Mouse (Mus musculus) limb, embryonic 14.5 days (tissue): ENCODE results near the gene Ccr7. TPM values are rescaled to one million over a fixed set of nuclear protein-coding genes. Genes with fewer than 3 reads are reported as not detected.
A peak's percentile ranks its signal among the peaks of the same experiment; 100 is the strongest.

ENCODE experiments used
- ATAC-seq: fragments of 200-750 bp; cut with Nextera tagmentation; 2 replicates; pipeline ENCODE4 v1.8.0; 2017; ENCODE audit warnings: low read depth, moderate number of reproducible peaks, moderate TSS enrichment; ENCODE audit not compliant: low FRiP score
- DNase-seq: peaks from one replicate; pipeline ENCODE4 v3.0.0-alpha.2; 2015; ENCODE audit warnings: low spot score
- H3K27ac ChIP-seq: fragments of 300-500 bp; sonication (generic); replicated peaks from 2 replicates; pipeline ENCODE4 v1.5.1; 2014; ENCODE audit warnings: low read depth, mild to moderate bottlenecking, low read length, moderate library complexity, mixed read lengths
- H3K27me3 ChIP-seq: fragments of 300-500 bp; sonication (generic); 2 replicates; pipeline ENCODE4 v1.6.1; 2014; ENCODE audit warnings: low read length, mixed read lengths; ENCODE audit not compliant: control insufficient read depth, insufficient read depth
- H3K36me3 ChIP-seq: fragments of 300-500 bp; sonication (generic); 2 replicates; pipeline ENCODE4 v1.6.1; 2014; ENCODE audit warnings: mild to moderate bottlenecking, low read length, moderate library complexity, mixed read lengths; ENCODE audit not compliant: control insufficient read depth, insufficient read depth
- H3K4me1 ChIP-seq: fragments of 300-500 bp; sonication (generic); 2 replicates; pipeline ENCODE4 v1.6.1; 2014; ENCODE audit warnings: antibody characterized with exemption, low read length, mixed read lengths; ENCODE audit not compliant: control insufficient read depth, insufficient read depth
- H3K4me2 ChIP-seq: fragments of 300-500 bp; sonication (generic); replicated peaks from 2 replicates; pipeline ENCODE4 v1.6.1; 2014; ENCODE audit warnings: low read depth, mild to moderate bottlenecking, low read length, moderate library complexity; ENCODE audit not compliant: severe bottlenecking
- H3K4me3 ChIP-seq: fragments of 300-500 bp; sonication (generic); replicated peaks from 2 replicates; pipeline ENCODE4 v1.5.1; 2014; ENCODE audit warnings: low read length
- H3K9ac ChIP-seq: fragments of 300-500 bp; sonication (generic); 2 replicates; pipeline ENCODE4 v1.6.1; 2014; ENCODE audit warnings: mild to moderate bottlenecking, low read depth, low read length, moderate library complexity; ENCODE audit not compliant: severe bottlenecking
- H3K9me3 ChIP-seq: fragments of 300-500 bp; sonication (generic); 2 replicates; pipeline ENCODE4 v1.6.1; 2016; ENCODE audit warnings: low read length; ENCODE audit not compliant: control insufficient read depth
- POLR2A ChIP-seq: fragments of 200-500 bp; IDR thresholded peaks from 2 replicates; pipeline ENCODE4 v1.8.0; 2012; ENCODE audit warnings: inconsistent platforms, mild to moderate bottlenecking, moderate library complexity, borderline replicate concordance; ENCODE audit not compliant: insufficient read depth, insufficient read length; ENCODE audit errors: extremely low read depth
- WGBS: fragments of 180-500 bp; shearing (Covaris S2); extraction: QIAGEN DNeasy Blood & Tissue Kit; methylation state at CpG from one replicate; pipeline ENCODE4 v1.1.7; 2014; 5-methylcytosine and 5-hydroxymethylcytosine counted together
- polyA plus RNA-seq, 2 experiments: library from polyadenylated mRNA; depleted of rRNA in 1 of 2; stranded (reverse) in 1 of 2; unstranded in 1 of 2; fragments of >200 nt; fragmentation: Nextera tagmentation in 1 of 2; extraction: Ambion mirVana in 1 of 2; gene quantifications; 2 replicates each; pipeline versions ENCODE4 v1.2.1 to v1.2.3; 2012 to 2014

Ccr7 gene
- 0.65 and 0.99 TPM in 2 replicates for polyA plus RNA-seq (2012; rRNA removed)
- 0.84 and 0.94 TPM in 2 replicates for polyA plus RNA-seq (2014; fragmentation: Nextera tagmentation; extraction: Ambion mirVana)

DNA sequence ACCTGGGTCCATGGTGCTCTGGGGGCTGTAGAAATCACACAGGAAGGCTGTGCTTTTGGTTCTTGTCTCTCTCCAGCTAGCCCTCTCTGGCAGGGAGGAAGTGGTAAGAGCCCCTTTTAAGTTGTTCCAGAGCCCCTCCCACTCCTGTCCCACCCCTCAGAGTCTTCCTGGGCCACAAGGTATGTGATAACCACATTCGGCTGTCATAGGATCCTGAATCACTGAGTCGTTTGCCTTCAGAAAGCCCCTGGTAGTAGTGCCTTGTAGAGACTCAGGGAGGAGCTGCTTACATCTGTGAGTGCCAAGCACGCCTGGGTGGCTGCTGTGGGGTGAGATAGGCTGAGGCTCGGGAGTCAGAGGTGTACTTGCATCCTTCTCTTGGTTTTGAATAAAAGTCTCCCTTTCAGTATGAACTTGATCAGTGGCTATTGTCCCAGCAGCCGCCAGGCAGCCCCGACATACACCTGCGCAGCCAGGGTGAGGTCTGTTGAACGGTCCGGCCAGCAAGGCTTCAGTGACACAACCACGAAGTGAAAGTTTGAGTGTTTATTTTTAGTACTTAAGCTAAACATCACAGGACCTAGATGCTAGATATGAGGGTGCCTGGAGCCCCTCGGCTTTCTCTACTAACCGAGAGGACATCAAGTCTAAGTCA is at the start of gene Ccr7:
TSS of gene Ccr7 (minus strand) at position 91 of the 655 bp plus-strand sequence.
- Histone ChIP-seq H3K4me1 (no peaks in the 10 kb centered on the region), H3K4me3 (no peak within 1 kb of the TSS), H3K4me2 (no peak within 1 kb of the TSS), H3K9me3 (no peaks in the 10 kb centered on the region), H3K9ac (no peak within 1 kb of the TSS), H3K27ac (no peak within 1 kb of the TSS), H3K36me3 (no peaks in the 10 kb centered on the region), H3K27me3 (no peaks in the 10 kb centered on the region)
- 68% methylated on average over 12 of the region's 12 CpGs for WGBS
- DNase-seq, result no peak
- no peak for TF ChIP-seq POLR2A
- ATAC-seq, result no peak

DNA sequence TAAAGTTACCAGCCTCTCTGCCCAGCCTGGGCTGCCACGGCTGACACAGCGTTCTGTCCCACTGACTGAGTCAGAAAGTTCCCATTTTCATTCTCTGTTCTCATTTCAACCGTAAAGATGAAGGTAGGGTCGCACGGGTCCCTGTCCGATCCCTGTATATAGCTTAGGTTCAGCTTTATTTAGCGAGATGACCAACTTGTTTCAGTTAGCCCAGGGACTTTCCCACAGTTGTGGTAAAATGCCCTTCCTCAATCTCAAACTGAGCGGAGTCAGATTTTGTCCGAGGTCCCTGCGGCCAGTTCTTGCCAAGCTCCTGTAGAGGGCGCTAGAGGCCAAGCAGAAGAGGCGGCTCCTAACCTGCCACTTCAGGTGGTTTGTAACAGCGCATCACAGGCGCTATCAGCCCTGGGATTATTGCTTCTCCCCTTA is 34.3 kb upstream of the Ccr7 start:
- WGBS, result 25% methylated on average over 14 of the region's 14 CpGs
- Histone ChIP-seq H3K27ac (no peak overlapping the region), H3K4me3 (no peak overlapping the region), H3K4me2 (no peak overlapping the region), H3K9me3 (no peaks in the 10 kb centered on the region), H3K27me3 (no peaks in the 10 kb centered on the region), H3K4me1 (no peaks in the 10 kb centered on the region), H3K9ac (no peak overlapping the region), H3K36me3 (no peaks in the 10 kb centered on the region)
- DNase-seq (peak; percentile 20), ATAC-seq (no peak)
- TF ChIP-seq POLR2A, result no peak

DNA sequence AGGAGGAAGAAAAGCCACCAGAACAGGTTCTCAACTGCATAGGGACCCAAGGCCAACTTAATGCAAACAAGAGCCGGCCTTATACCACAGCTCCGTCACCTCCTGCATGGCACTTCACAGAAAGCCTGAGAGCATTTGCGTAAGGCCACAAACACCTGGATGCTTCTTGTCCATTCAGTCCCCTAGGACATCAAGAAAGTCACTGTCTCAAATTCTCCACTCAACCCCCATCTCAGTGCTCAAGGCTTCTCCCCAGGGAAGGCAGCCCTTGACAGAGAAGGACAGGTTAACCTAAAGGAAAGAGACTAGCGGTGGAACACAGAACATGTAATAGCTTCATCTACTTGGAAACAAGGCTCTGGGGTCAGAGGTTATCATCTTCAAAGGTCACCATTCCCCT is 32.5 kb upstream of the Ccr7 start:
- no peak for ATAC-seq
- no peak for TF ChIP-seq POLR2A
- Histone ChIP-seq H3K9ac (no peak overlapping the region), H3K4me2 (no peak overlapping the region), H3K36me3 (no peaks in the 10 kb centered on the region), H3K4me3 (no peak overlapping the region), H3K27me3 (no peaks in the 10 kb centered on the region), H3K4me1 (no peaks in the 10 kb centered on the region), H3K27ac (no peak overlapping the region), H3K9me3 (no peaks in the 10 kb centered on the region)
- WGBS, result 83% methylated on average over 4 of the region's 4 CpGs
- no peak for DNase-seq

DNA sequence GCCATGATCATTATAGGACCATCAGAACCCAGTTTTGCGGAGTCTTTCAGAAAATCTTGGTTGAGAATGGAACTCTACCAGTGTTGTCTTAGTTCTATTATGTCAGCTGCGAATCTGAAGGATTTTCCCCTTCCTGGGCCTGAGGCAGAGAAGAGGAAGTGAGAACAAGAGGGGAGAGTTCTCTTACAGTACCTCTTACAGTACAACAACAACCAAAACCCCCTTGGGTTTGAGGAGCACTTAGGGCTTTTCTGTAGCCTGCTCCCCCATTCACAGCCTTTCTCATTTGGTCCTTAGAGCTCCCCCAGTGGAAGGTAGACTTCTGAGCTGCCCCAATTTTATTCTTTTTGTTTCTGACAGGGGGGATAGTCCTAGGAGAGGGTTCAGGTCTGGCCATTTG is 32.0 kb upstream of the Ccr7 start:
- TF ChIP-seq POLR2A, result no peak
- WGBS, result 73% methylated on average over 2 of the region's 2 CpGs
- Histone ChIP-seq H3K4me1 (no peaks in the 10 kb centered on the region), H3K27ac (no peak overlapping the region), H3K4me2 (no peak overlapping the region), H3K36me3 (no peaks in the 10 kb centered on the region), H3K4me3 (no peak overlapping the region), H3K9me3 (no peaks in the 10 kb centered on the region), H3K9ac (no peak overlapping the region), H3K27me3 (no peaks in the 10 kb centered on the region)
- no peak for ATAC-seq
- DNase-seq, result no peak

DNA sequence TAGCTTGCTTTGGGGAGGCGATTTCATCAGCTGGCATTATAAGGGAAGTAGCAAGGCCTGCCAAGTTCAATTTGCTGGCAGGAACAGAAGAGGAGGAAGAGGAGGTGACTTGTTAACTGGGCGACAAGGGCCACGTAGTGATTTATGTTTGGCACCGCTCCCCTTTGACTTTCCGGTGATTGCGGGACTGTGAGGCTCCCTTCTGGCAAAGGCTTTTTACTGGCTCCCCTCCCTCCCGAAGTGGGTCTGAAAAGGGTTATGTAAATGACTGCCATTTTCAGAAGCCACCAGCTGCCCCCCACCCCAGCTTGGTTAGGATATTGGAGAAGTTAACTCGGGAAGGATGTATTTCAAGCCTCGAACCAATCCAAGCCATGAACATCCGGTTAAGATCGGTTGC is 27.7 kb upstream of the Ccr7 start:
- WGBS, result 43% methylated on average over 11 of the region's 11 CpGs
- Histone ChIP-seq H3K4me2 (no peak overlapping the region), H3K9me3 (no peaks in the 10 kb centered on the region), H3K9ac (no peak overlapping the region), H3K27ac (no peak overlapping the region), H3K4me3 (no peak overlapping the region), H3K4me1 (no peaks in the 10 kb centered on the region), H3K27me3 (no peaks in the 10 kb centered on the region), H3K36me3 (no peaks in the 10 kb centered on the region)
- no peak for DNase-seq
- TF ChIP-seq POLR2A, result no peak
- ATAC-seq, result no peak
